Mouse (Mus musculus): ENCODE measurements at regions not wholly inside any gene's neighbourhood (a gene's known extent, or its start where the extent isn't known, plus 50 kb on each side); places are given as distances from the start of the nearest gene placed in this dataset.

- DNase-seq (ENCODE audit: low spot score) = no peak
Observed at GRCm38 (mm10) chr3:34868698-34869409, 218.6 kb downstream of the Sox2 start.

- DNase-seq (ENCODE audit: low spot score) = no peak
Observed at GRCm38 (mm10) chr3:34869911-34870310, 219.7 kb downstream of the Sox2 start.

GRCm38 (mm10) chr3:34885137-34885536 lies 234.9 kb downstream of the Sox2 start:
- DNase-seq (ENCODE audit: low spot score) = no peak

GRCm38 (mm10) chr3:34893381-34893780 lies 243.2 kb downstream of the Sox2 start:
- DNase-seq (ENCODE audit: low spot score) = no peak

DNA sequence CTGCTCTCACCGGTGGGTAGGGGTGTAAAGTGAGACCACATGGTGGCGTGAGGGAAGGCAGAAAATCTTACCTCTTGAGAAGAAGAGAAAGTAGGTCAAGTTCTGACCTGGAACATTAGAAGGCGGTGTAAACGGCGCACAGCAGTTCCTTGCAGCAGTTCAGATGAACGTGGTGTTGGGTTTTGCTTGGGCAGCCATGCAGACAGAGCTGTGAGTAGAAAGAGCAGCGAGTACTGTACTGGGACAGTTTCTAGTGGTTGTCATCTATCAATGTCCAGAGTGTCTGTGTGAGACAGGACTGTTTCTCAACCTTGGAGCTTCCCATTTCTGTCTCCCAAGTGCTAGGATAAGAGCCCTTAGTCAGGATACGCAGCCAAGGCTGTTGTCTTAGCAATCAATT lies 252.9 kb downstream of the Sox2 start:
- no peak for DNase-seq (ENCODE audit: low spot score)

DNA sequence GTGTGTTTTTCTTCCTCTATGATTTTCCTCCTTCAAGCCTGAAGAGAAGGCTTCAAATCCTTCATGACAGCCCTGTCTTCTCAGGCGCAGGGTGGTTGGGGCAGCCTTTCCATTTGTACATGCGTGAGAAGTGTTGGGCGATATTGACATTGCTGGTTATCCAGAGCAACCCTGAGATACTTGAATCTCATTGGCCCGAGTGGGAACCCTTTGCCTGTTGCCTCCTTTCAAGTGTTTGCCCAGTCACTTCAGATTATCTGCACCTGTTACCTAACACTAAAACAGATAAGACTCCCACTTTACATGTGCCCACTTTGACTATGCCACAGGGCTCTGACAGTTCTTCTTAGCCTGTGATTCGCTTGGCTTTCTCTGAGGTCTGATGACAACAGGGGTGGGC lies 258.3 kb downstream of the Sox2 start:
- no peak for DNase-seq (ENCODE audit: low spot score)

DNA sequence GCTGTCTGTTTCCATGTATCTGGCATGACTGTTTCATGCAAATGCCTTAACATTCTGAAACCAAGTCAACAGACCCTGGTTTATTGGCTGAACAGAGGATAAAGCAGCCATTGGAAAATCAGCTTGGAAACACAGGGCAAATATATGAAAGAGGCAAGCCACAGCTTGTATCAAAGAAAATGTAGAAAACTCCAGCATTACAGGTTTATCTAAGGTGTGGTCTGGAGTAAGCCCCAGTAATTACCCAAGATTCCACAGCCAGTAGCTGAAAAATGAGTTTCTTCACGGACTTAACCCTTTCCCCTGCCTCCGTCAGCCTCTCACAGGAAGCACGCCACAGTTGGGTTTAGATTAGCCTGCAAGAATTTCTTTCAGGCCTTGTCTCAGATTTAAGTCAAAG lies 259.1 kb downstream of the Sox2 start:
- DNase-seq (ENCODE audit: low spot score) = no peak

GRCm38 (mm10) chr3:34918326-34918932 lies 268.2 kb downstream of the Sox2 start:
- no peak for DNase-seq (ENCODE audit: low spot score)

- DNase-seq (ENCODE audit: low spot score) = no peak
Observed at GRCm38 (mm10) chr3:34920497-34920896, 270.3 kb downstream of the Sox2 start.

GRCm38 (mm10) chr3:34949867-34950266 lies 299.7 kb downstream of the Sox2 start:
- DNase-seq (ENCODE audit: low spot score) = no peak

- DNase-seq (ENCODE audit: low spot score) = no peak
Observed at GRCm38 (mm10) chr3:34956183-34956582, 306.0 kb downstream of the Sox2 start.

DNA sequence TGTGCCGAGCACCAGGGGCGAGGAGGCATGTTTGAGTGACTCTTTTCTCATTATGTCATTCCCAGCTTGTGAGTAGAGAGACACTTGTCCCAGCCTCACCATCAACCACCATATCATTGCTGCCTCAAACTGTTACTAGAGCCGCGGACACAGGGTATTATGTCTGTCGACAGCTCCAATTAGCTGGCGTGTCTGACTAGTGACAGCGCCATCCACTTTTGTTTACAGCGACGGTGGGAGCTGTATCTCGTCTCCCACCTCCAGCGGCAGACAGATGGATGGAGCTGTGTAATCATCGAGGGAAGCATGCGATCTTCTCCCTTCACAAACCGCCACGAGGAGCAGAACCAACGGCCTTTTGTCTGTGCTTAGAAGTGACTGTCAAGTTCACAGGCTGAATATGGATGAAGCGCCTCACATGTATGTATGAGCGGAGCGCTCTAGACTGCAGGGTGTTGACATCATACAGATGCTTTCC lies 308.9 kb downstream of the Sox2 start:
- DNase-seq (ENCODE audit: low spot score) = no peak

DNA sequence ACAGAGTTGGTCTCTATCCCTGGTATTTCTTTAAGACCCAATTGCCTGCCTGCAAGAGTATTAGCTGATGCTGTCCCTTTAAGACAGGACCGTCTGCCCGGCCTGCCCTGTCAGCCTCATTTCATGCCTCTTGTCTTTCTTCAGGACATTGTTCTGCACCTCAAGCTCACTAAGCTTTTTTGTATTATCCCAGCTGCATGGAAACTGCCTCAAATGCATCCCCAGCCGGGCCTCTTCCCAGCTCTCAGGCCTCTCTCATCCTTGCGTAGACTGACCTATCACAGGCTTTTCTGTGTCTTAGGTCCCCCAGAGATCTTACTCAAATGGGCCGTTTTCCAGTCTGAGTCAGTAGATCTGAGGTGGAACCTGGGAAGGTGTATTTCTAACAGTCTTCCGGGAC lies 316.2 kb downstream of the Sox2 start:
- DNase-seq (ENCODE audit: low spot score) = no peak

DNA sequence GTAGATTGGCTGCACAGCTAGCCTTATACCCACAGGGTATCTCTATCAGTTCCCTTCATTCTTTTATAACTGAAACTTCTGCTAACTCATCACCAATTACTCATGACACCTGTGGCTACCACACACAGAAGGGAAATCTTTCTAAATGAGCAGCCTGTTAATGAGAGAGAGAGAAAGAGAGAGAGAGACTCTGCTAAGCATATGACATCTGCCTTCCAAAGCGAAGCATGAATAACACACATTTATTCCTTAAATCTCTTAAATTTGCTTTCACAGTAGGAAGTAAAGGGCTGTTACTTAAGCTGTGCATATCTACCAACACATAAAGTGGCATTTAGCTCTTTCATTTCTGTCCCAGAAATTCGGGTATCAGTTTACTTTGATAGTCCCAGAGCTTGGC lies 317.7 kb downstream of the Sox2 start:
- no peak for DNase-seq (ENCODE audit: low spot score)

- DNase-seq (ENCODE audit: low spot score) = no peak
Observed at GRCm38 (mm10) chr3:34971536-34971935, 321.3 kb downstream of the Sox2 start.

GRCm38 (mm10) chr3:34974371-34974770 lies 324.2 kb downstream of the Sox2 start:
- DNase-seq (ENCODE audit: low spot score) = no peak
